Mouse (Mus musculus) kidney, adult 11 months (tissue): ENCODE measurements at regions not wholly inside any gene's neighbourhood (a gene's known extent, or its start where the extent isn't known, plus 50 kb on each side); places are given as distances from the start of the nearest gene placed in this dataset.

Experiments used
- DNase-seq: peaks from one replicate; pipeline ENCODE4 v3.0.0; 2022

DNA sequence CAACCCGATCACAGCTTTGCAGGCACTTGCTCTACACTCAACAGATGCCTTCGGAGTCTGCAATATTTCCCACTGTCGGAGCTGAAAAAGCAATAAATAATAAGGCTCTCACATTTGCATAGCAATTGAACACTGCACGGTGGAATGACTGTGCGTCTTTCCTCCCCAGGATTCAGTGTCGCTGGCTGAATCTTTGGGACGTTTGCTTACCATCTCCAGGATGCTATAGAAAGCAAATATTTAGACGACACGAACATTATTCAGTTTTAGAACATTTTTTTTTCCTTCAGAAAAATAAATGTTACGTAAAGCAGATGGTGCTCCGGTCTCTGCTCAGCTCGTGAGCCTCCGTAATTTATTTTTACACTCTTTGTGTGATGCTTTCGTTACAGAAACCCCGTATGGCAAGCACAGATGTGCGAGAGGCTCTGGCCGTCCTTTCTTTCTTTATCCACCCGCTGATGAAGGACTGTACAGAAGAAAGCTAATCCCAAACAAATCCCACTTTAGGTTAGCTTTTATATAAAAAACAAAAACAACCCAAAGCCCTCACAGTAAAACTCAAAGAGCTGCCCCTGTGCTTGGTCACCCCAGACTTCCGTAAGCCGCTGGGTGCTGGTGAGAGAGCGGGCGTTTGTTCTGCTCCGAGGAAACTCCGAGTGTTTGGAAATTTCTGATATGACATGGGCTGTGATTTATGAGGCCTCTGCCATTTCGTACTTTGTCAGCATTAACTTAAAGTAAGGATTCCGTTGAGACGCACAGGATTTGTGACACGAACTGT is 464.3 kb downstream of the Ajap1 start:
- no peak for DNase-seq

DNA sequence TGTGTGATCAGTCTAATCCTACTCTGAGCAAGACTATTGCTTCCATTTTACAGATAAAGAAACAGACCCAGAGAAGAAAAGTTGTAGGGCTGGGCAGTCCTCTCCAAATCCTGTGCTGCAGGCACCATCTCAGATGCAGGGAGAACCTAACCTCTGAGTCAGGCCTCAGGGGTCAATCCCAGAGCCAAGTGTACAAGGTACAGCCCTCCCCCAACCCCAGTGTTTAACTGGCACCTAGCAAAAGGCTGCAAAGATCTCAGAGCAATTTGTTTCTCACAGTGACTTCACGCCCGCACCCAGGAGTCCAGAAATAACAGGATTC is 464.8 kb downstream of the Ajap1 start:
- DNase-seq, result peak; percentile 54

DNA sequence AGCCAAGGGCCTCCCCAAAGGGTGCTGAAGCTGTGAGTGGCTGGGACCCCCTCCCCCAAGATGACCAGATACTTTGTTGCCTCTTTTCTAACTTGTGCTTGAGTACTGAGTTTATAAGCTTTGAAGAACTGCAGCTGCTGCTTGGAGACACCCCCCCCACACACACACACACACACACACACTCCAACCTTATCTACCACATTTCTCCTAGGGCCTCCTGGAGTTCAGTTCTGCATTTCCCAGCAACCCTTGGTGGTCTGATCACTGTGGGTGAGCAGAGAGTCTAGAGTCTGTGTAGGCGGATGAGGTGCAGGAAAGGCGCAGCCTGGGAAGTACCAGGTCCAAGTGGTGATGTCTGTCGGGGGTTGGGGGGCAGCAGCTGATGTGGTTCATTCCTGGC is 479.3 kb downstream of the Ajap1 start:
- DNase-seq, result no peak

DNA sequence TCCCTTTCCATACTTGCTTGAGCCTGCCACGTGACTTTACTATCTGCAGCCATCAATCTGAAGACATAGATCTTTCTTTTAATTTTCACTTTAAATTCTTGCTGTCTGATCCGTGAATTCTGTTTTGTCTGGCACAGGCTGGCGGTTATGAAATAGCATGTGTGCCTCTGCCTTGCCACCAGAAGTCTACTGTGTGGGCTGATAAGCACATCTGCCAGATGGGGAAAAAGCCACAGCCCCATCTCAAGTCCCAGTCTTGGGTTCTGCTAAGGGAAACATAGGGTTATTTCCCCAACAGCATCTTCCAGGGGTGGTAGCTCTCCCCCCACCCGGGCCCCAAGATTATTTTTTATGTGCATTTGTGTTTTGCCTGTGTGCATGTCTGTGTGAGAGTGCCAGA is 480.1 kb downstream of the Ajap1 start:
- no peak for DNase-seq

DNA sequence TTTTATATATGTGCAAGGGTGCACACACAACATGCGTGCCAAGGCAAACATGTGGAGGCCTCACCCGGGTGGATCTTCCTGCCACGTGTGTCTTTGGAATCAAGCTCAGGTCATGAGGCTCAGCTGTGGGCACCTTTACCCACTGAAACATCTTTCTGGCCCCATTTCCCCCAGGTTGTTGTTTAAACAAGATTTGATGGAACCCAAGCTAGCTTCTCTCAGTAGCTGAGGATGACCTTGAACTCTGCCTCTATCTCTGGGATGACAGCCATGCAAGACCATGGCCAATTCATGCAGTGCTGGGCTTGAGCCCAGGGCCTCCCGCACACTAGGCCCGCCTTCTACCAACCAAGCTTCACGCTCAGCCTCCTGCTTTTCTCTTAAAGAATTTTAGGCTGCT is 480.9 kb downstream of the Ajap1 start:
- no peak for DNase-seq

DNA sequence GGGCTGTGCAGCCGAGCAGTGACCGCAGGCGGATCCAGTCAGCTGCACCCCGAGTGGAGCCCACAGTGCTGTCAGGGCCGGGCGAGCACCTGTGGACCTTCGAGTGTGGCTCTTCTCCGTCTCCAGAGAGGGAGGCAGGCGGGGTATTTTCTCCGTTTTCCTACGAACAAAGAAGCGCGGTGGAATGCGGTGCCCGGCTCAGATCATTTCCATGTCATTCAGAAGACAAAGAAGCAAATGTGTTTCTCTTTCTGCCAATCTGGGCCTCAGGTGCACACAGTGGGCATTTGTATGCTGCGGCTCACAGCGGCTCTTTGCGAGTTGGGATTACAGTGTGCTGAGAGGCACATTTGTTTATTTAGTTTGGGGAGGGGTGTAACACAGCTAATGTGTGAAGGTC is 483.1 kb downstream of the Ajap1 start:
- DNase-seq, result no peak

DNA sequence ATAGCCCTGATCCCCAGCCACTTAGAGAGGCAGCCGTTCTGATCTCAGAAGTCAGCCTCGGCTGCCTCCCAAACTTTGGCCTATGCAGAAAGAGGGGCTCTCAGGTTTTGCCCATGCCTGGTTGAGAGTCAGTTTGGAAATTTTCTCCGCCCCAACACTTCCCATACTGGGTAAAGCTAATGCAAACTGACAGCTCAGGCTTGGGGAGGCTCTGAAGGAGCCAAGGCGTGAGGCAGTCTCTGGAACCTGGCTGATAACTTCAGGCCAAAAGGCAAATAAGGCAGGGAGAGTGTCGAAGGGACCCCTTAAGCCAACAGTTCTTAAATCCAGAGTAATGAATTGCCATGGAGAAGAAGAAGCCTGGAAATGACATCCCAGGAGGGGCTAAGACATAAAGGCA is 485.4 kb downstream of the Ajap1 start:
- DNase-seq, result no peak

DNA sequence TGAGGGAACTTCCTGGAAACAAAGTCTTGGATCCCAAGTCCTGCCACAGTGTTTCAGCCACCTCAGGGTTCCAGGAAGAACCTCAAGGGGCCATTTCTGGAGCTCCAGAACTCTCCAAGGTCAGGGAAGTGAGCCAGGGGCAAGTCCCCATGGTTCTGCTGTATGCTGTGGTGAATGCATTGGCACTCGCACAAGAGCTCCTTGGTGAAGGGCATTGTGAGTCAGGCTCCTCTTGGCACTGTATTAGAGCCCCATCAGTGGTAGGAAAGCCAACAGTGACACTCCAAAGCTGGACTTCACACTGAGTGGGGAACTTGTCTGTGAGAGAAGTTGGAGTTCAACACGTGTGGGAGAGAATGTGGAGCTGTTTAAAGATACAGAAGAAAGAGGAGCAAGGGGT is 486.0 kb downstream of the Ajap1 start:
- DNase-seq, result no peak

DNA sequence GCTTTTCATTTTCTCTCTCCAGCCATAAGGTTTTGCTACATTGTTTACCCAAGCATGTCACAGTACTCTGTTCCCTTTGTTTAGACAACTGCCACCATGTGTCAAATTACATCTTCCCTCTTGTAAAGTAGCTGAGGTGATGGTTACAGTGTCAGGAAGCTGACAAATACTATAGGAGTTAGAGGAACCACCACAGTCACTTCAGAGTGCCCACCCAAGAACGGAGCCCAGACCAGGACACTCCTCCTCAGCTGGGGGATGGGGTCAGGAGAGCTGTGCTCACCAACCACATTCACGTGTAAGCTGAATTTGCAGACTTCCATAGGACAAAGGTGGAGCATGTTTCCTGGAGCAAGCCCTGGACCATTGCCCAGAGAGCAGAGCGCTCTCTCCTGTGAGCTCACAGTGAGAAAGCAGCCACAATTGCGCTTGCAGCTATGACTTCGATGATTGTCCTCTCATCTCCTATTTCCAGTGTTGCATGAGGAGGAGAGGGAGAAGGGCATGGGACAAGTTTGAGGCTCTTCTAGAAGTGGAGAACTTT is 487.5 kb downstream of the Ajap1 start:
- DNase-seq, result peak; percentile 55

DNA sequence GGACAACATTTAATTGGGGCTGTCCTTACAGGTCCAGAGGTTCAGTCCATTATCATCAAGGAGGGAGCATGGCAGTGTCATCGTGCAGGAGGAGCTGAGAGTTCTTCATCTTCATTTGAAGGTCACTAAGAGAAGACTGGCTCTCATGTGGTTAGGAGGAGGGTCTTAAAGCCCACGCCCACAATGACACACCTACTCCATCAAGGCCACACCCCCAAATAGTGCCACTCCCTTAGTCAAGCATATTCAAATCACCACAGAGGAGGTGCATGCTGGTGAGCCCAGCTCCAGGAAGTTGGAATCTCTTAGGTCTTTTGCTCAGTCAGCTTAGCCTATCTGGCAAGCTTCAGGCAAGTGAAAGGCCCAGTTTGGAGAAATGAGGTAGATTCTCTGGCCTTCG is 488.4 kb downstream of the Ajap1 start:
- no peak for DNase-seq

DNA sequence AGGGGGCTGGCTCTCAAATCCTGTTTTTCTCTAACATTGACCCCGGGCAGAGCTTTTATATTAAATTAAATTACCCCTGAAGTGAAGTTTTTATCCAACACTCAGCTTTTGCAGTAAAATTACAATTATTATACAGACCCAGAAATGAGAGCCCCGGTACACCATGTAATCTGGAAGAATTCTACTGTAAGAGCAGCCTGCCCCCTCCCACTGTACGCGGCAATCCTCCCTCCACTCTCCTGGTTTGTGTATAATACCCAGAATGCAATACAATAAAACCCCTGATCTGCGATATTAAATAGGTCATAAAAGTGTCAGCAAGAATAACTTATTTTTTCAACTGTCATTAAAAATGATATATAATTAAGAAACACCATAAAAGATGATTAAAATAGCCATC is 492.3 kb downstream of the Ajap1 start:
- no peak for DNase-seq

DNA sequence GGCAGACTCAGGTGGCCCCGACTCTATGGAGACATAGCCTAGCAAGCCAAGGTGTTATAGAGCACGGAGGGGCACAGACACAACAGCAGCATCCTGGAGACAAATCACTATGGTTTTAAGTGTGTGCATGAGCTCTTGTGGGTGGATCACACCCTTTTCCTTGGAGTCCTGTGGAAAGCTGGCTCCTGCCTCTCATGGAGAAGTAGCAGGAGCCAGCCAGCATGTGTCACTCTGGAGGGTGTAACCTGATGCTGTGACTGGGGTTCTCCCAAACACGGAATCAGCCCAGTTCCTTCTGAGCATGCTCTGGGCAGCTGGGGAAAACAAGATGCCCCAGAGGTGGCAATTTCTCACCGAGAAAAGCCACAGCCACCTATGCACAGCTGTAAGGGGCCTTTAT is 494.9 kb downstream of the Ajap1 start:
- DNase-seq, result no peak

DNA sequence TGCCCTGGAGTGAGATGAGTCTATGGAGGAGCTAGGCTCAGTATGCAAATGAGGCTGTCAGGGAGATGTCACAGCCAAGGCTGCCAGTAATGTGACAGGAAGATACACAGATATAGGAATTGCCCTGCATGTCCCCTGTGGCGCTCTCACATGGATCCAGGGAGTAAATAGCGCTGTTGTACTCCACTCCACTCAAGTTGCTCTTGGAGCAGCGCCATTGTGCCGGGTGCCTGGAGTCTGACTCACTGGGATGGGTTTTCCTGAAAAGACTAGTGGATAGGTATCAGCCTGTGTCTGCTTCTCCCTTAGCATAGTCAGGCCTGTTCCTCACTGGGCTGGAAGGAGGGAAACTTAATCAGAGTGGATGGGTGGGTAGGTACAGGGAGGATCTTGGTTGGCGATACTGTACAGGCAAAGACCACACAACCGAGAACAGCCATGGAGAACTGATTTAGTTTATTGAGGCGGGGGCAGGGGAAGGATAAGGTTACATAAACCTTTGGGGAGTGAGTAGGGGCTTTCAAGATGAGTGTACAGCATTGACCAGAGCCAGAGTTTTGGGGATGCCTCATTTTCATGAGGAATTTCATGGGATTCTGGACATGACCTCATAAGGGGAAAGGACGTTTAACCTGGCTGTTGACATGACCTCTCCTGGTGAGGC is 497.5 kb upstream of the Kcnab2 start:
- DNase-seq, result no peak

DNA sequence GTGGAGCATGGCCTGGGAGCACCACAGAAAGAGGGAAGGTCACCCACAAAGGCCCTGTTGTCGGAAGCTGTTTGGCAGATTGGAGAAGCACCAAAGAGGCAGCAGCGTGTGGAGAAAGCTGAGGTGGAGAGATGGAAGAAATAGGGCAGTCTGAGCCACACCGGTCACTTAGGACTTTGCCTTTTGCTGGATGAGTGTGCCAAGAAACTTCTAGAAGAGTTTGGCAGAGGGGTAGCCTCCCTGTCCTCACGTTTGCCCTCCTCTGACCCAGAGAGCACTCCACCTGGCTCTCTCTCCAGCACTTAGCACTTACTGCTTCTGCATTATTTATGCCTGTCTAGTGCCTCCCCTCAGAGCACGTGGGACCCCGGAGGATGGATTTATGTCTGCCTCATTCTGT is 485.3 kb upstream of the Kcnab2 start:
- peak; percentile 27 for DNase-seq

DNA sequence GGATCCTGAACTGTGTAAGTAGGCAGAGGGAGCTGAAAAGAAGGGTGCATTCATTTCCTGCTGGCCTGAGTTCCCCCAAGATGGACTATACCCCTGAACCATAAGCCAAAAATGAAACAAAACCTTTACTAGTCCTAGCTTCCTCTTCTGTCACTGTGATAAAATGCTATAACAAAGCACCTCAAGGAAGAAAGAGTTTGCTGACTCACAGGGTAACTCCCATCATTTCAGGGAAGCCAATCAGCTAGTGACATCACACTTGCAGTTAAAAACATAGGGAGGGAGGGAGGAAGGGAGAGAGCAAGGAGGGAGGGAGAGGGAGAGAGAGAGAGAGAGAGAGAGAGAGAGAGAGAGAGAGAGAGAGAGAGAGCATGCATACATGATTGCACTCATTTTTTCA is 484.5 kb upstream of the Kcnab2 start:
- DNase-seq, result no peak

DNA sequence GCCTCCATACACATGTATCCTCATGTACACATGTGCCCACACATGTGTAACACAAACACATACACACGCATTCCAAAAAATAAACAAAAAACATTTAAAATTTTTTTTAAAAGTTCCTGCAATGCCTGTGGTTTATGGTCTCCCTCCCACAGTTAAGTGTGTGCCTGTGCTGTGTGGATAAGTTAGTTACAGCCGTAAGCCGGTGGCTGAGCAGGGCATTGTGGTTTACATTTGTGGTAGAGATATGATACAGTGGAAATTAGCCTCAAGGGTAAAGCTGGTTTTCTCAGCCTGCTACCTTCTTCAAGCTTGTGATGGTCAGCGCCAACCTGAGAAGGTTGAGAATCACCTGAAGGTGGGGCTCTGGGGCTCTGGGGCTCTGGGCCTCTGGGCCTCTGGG is 484.0 kb upstream of the Kcnab2 start:
- no peak for DNase-seq

DNA sequence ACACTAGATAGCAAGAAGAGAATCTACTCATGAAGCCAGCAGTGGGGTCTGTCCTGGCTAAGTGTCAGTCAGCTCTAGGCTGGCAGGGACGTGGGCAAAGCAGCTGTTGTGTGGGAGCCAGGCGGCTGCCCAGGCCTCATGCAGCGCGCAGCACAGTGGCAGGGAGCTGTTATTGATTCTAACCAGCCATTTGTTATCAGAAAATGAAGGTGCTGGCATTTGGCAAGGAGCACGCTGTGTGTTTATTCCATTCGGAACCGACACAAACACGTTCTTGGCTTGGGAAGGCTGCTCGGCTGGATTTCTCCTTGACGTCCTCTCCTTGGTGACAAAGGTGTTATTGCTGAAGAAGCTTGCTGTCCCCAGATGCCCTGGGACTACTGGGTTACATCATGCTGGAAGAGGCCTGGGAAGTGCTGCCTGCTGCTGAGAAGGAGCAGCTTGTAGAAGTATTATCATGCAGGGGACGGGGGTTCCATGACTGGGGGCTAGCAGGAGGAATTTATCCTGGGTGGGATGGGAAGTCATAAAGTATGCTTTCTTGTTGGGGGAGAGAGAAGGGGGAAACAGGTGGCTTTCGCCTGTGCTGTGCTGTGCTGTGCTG is 482.1 kb upstream of the Kcnab2 start:
- no peak for DNase-seq

DNA sequence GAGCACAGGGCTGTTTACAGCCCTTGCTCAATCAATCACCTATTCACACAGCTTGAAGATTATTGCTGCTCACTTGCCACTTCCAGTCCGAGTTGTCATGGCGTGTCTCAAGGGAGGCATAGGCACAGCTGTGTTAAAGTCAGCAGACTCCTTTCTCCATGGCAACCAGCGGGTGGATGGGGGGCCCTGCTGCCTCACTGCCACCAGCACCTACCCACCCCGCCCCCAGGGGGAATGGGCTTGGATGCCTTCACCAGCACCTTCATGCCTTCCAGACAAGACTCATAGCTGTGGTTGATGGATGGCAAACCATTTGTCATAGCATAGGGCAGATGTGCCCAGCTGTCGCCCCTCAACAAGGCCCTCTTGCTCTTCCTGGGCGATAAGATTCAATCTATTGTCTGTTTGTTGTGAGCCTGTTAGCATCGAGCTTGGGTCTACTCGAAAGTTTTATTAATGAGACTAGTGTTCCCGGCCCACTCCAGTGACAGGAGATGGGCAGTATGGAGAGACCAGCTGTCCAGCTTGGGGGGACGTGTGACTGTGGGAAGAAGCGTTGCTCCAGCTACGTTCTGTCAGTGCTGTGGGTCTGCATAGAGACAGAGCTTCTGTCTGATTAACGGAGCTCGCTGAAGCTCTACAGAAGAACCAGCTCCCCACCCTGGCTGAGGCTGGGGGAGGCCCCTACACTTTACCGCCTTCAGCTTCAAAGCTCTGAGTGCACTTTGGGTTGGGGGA is 475.7 kb upstream of the Kcnab2 start:
- no peak for DNase-seq

DNA sequence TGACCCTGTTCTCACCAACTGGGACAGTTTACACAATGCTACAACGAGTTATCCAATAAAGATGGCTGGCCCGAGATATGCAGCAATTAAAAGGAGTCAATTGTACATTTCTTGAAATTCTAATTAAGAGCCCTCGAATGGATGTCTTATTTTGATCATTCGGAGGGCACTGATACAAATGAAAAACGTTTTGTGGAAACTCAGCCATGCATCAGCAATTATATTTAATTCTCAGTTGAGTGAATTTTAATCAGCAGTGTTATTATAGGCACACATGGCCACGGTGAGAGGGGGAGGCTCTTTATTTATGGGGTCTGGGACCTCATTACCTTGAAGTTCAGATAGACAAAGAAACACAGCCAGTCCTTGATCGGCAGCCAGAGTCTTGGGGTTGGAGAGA is 471.3 kb upstream of the Kcnab2 start:
- no peak for DNase-seq

DNA sequence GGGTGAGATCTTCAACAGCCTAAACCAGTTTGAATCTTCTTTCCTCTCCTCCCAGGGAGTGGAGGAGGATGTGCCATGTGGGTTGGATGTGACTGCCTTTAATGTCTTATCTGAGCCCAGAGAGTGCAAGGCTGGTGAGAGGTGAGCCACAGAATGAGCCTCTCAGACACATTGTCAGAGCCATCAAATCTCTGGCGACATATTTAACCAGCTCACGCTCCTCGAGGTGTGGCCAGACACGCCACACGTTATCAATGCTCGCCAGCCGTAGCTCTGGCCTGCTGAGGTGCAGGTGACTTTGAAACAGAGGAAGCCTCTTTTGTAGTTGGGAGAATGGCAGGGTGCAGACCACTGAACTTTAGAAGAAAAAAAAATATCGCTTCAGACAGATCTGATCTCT is 463.5 kb upstream of the Kcnab2 start:
- no peak for DNase-seq

DNA sequence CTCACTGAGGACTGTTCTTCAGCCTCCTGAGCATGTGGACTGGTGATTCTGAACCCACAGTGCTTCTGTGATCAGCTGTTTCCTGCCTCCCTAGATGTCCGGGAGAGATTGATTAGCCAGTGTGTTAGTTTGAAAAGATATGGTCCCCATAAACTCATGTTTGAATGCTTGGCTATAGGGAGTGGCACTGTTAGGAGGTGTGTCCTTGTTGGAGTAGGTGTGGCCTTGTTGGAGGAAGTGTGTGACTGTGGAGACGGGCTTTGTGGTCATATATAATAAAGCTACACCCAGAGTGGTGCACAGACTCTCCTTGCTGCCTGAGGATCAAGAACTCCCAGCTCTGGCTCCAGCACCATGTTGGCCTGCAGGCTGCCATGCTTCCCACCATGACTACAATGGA is 458.9 kb upstream of the Kcnab2 start:
- DNase-seq, result no peak

DNA sequence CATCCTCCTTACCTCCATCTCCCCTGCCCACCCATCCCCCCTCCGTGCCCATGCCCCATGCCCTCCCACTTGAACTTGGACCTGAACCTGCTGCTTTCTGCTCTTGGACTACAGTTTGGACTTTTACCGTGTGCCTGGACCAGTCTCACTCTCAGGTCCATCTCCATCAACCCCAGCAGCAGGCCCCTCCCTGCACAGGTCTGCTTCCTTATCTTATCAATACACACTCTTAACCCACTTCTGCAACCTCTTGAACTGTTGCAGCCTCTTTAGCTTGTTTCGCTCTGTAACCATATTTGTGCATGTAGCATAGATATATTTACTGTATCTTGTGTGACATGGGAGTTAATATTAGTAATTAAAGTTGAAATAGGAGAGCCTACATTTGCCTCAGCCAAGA is 457.8 kb upstream of the Kcnab2 start:
- no peak for DNase-seq

DNA sequence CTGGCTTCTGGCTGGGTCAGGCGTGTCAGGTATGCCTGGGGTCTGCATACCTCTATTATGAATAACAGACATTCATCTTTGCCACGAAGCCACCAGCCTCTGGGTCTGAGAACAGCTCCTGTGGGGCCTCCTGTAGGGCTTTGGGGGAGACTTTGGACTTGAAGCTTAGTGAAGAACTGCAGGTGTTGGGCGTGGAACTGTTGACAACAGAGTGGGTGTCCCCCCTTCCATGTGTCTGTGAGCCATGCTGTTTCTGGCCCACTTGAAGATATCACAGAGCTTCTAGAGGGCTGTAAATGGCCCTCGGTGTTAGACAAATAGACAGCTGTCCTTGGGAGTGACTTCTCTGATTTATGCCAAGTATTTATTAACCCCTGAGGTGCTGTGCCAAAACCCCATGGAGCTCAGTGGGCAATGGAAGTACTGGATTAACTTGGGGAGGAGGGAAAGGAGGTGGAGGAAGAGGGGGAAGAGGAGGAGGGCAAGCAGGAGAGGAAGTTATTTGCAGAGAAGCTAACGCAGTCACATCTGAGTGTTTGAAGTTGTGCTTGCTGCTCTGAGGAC is 450.8 kb upstream of the Kcnab2 start:
- DNase-seq, result no peak
